Mouse (Mus musculus): ENCODE data around the gene Myo5a. TPM values are rescaled to one million over a fixed set of nuclear protein-coding genes. Genes with fewer than 3 reads are reported as not detected.
"Not testable (repeated sequence)": the region's sequence is repeated elsewhere in the genome, so short reads cannot be mapped to it uniquely, and the experiment has no call there.

Myo5a gene
- polyA plus RNA-seq, 1 experiment from 2014 or later, result 1.5 TPM

GRCm38 (mm10) chr9:75236416-75237308, 165.8 kb downstream of the Myo5a start:
- no peaks in the 10 kb centered on the region for H3K4me1 ChIP-seq (replicated peaks)
- peak overlapping the region; percentile 31; the same call in 1 of the 2 replicates for H3K27ac ChIP-seq (replicated peaks)
- H3K9ac ChIP-seq, result no peak overlapping the region
- no peak overlapping the region for H3K4me2 ChIP-seq
- H3K27me3 ChIP-seq, result peaks cover 26% of the 10 kb centered on the region
- no peaks in the 10 kb centered on the region for H3K36me3 ChIP-seq (replicated peaks)
- H3K4me3 ChIP-seq (replicated peaks), result no peak overlapping the region
- peak; percentile 80 for ATAC-seq (ENCODE audit: insufficient read depth)
- WGBS (ENCODE audit: insufficient replicate concordance), result 62% methylated on average over 12 of the region's 12 CpGs
- H3K9me3 ChIP-seq (replicated peaks), result no peaks in the 10 kb centered on the region

GRCm38 (mm10) chr9:75238179-75238578, 167.4 kb downstream of the Myo5a start:
- no peak overlapping the region for H3K4me2 ChIP-seq
- H3K4me1 ChIP-seq (replicated peaks), result no peaks in the 10 kb centered on the region
- H3K36me3 ChIP-seq (replicated peaks), result no peaks in the 10 kb centered on the region
- WGBS (ENCODE audit: insufficient replicate concordance), result 62% methylated on average over 3 of the region's 3 CpGs
- no peak overlapping the region for H3K9ac ChIP-seq
- H3K27ac ChIP-seq (replicated peaks), result no peak overlapping the region
- H3K4me3 ChIP-seq (replicated peaks), result no peak overlapping the region
- no peak for ATAC-seq (ENCODE audit: insufficient read depth)
- H3K27me3 ChIP-seq, result peaks cover 12% of the 10 kb centered on the region
- H3K9me3 ChIP-seq (replicated peaks), result no peaks in the 10 kb centered on the region

DNA sequence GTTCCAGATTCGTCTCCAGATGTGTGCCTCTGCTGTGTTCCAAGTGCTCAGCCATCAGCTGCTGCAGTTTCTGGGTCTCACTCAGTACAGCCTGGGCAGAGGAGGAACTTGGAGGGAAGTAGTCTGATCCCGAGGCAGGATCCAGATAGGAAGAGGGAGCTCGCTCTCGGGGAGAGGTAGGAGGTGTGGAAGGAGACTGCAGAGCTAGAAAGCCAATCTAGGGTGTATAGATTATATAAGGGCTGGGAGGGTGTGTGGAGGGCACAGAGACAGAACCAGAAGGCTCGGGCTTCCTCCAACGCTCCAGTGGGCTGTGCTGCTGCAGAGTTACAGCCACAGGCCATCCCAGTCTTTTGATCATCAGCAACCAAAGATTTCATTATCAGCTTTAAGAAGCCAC, 172.2 kb downstream of the Myo5a start:
- Histone ChIP-seq H3K4me3 (replicated peaks) (no peak overlapping the region), H3K4me2 (no peak overlapping the region), H3K9me3 (replicated peaks) (no peaks in the 10 kb centered on the region), H3K9ac (no peak overlapping the region), H3K27me3 (no peaks in the 10 kb centered on the region), H3K36me3 (replicated peaks) (no peaks in the 10 kb centered on the region), H3K4me1 (replicated peaks) (no peaks in the 10 kb centered on the region), H3K27ac (replicated peaks) (no peak overlapping the region)
- 65% methylated on average over 6 of the region's 6 CpGs for WGBS (ENCODE audit: insufficient replicate concordance)
- no peak for ATAC-seq (ENCODE audit: insufficient read depth)

DNA sequence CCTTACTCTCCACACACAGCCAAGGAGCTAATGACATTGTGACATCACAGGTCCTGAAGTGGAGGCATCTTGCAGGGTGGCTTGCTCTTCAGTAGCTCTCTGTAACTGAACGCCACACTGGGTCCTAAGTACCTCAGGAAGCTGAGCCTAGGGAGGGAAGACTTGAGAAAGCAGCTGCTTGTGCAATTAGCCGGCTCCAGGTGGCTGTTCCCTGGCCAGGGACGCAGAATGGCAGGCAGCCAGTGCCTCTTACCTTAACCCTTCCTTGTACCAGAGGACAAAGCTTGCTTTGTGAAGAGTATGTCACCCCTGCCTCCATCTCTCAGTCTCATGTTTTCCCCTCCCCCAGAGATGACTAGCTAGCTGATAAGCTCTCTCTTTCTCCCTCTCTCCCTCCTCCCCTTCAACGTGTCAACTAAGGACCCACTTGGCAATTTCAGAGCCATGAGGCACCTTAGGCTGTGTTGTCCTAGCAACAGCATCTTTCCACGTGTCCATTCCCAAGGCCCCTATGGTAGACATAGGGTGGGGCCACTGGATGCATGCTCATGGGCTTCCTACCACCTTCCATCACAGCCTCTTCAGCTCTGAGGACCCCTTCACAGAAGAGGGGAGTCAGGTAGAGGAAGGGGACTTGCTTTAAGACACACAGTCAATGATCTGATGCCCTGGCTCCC, 173.1 kb downstream of the Myo5a start:
- no peak overlapping the region for H3K27ac ChIP-seq (replicated peaks)
- H3K36me3 ChIP-seq (replicated peaks), result no peaks in the 10 kb centered on the region
- ATAC-seq (ENCODE audit: insufficient read depth), result no peak
- no peak overlapping the region for H3K9ac ChIP-seq
- no peak overlapping the region for H3K4me3 ChIP-seq (replicated peaks)
- H3K4me1 ChIP-seq (replicated peaks), result no peaks in the 10 kb centered on the region
- 32% methylated on average over 5 of the region's 5 CpGs for WGBS (ENCODE audit: insufficient replicate concordance)
- H3K4me2 ChIP-seq, result no peak overlapping the region
- H3K9me3 ChIP-seq (replicated peaks), result no peaks in the 10 kb centered on the region
- no peaks in the 10 kb centered on the region for H3K27me3 ChIP-seq

DNA sequence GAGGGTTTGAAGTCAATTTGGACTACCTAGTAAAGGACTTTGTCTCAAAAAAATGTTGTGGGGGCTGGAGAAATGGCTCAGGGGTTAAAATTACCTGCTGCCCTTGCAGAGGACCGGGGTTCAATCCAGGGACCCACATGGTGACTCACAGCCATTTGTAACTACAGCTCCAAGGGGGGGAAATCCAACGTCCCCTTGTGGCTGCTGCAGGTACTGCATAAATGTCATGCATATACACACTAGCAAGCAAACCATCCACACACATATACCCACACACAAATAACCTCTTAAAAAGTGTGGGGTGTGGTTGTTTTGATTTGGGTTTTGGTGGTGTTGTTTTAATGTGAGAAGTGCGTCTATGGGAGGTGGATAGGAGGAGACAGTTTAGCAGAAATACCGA, 173.7 kb downstream of the Myo5a start:
- Histone ChIP-seq H3K27me3 (no peaks in the 10 kb centered on the region), H3K4me3 (replicated peaks) (no peak overlapping the region), H3K27ac (replicated peaks) (no peak overlapping the region), H3K4me2 (no peak overlapping the region), H3K4me1 (replicated peaks) (no peaks in the 10 kb centered on the region), H3K9me3 (replicated peaks) (no peaks in the 10 kb centered on the region), H3K9ac (no peak overlapping the region), H3K36me3 (replicated peaks) (no peaks in the 10 kb centered on the region)
- WGBS (ENCODE audit: insufficient replicate concordance), result 49% methylated on average over 4 of the region's 4 CpGs
- ATAC-seq (ENCODE audit: insufficient read depth), result no peak

GRCm38 (mm10) chr9:75246080-75246930, 175.5 kb downstream of the Myo5a start:
- no peak for ATAC-seq (ENCODE audit: insufficient read depth)
- no peak overlapping the region for H3K9ac ChIP-seq
- no peaks in the 10 kb centered on the region for H3K36me3 ChIP-seq (replicated peaks)
- H3K4me3 ChIP-seq (replicated peaks), result no peak overlapping the region
- no peaks in the 10 kb centered on the region for H3K27me3 ChIP-seq
- H3K9me3 ChIP-seq (replicated peaks), result no peaks in the 10 kb centered on the region
- no peak overlapping the region for H3K27ac ChIP-seq (replicated peaks)
- 48% methylated on average over 13 of the region's 13 CpGs for WGBS (ENCODE audit: insufficient replicate concordance)
- no peak overlapping the region for H3K4me2 ChIP-seq
- H3K4me1 ChIP-seq (replicated peaks), result no peaks in the 10 kb centered on the region

DNA sequence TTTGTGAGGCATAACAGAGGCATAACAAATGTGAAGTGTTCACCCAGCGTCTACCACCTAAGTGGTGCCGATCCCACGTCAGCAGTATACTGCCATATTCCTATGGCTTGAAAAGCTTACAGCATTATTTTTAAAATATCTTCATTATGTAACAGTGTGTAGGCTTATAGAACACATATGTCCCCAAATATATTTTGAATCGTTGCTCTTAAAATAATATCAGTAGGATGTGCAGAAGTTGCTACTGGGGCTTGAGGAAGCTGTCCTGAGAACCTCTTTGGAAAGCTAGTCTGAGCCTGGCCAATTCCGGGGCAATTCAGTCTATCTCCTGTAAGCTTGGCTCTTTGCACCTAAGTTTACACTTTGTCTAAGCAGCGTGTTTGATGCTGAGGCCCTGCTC, 177.1 kb downstream of the Myo5a start:
- Histone ChIP-seq H3K27ac (replicated peaks) (no peak overlapping the region), H3K4me3 (replicated peaks) (no peak overlapping the region), H3K4me1 (replicated peaks) (no peaks in the 10 kb centered on the region), H3K9me3 (replicated peaks) (no peaks in the 10 kb centered on the region), H3K9ac (no peak overlapping the region), H3K27me3 (no peaks in the 10 kb centered on the region), H3K4me2 (no peak overlapping the region), H3K36me3 (replicated peaks) (no peaks in the 10 kb centered on the region)
- 71% methylated on average over 6 of the region's 6 CpGs for WGBS (ENCODE audit: insufficient replicate concordance)
- no peak for ATAC-seq (ENCODE audit: insufficient read depth)

DNA sequence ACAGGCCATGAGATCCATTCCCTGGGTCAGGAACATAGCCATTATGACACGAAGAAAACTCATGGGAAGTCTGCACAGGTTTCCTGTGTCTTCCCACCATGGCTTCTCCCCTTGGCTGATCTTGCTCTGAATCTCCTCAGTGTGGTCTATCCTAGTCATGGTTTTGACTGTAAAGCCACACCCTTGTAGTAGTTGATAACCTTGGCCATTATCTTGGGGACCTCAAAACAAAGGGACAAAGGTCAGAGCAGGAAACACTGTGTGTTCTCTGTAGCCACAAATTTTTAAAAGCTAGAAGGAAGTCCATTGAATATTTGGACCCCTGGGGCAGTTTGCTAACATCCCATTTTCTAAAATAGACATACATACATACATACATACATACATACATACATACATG, 177.5 kb downstream of the Myo5a start:
- Histone ChIP-seq H3K27ac (replicated peaks) (no peak overlapping the region), H3K4me1 (replicated peaks) (no peaks in the 10 kb centered on the region), H3K4me3 (replicated peaks) (no peak overlapping the region), H3K27me3 (no peaks in the 10 kb centered on the region), H3K9me3 (replicated peaks) (no peaks in the 10 kb centered on the region), H3K36me3 (replicated peaks) (no peaks in the 10 kb centered on the region), H3K4me2 (no peak overlapping the region), H3K9ac (no peak overlapping the region)
- ATAC-seq (ENCODE audit: insufficient read depth), result no peak
- 21% methylated on average over 1 of the region's 1 CpGs for WGBS (ENCODE audit: insufficient replicate concordance)

DNA sequence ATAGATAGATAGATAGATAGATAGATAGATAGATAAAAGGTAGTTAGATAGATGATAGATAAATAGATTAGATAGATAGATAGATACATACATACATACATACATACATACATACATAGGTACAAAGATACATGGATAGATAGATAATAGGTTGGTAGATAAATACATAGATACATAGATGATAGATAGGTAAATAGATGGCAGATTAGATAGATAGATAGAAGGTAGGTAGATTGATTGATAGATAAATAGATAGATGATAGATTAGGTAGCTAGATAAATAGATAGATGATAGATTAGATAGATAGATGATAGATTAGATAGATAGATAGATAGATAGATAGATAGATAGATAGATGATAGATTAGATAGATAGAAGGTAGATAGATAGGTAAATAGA, 178.1 kb downstream of the Myo5a start:
- no peak for ATAC-seq (ENCODE audit: insufficient read depth)
- no peak overlapping the region for H3K27ac ChIP-seq (replicated peaks)

GRCm38 (mm10) chr9:75253158-75253557, 182.3 kb downstream of the Myo5a start:
- ATAC-seq (ENCODE audit: insufficient read depth); H3K9me3 ChIP-seq (replicated peaks); H3K4me3 ChIP-seq (replicated peaks); H3K27ac ChIP-seq (replicated peaks); H3K4me1 ChIP-seq (replicated peaks); H3K4me2 ChIP-seq; H3K9ac ChIP-seq; H3K27me3 ChIP-seq; H3K36me3 ChIP-seq (replicated peaks): not testable (repeated sequence)
- 34% methylated on average over 6 of the region's 6 CpGs for WGBS (ENCODE audit: insufficient replicate concordance)

More for the DNA sequence above, 178.1 kb downstream of the Myo5a start:
- Histone ChIP-seq H3K27me3 (no peaks in the 10 kb centered on the region), H3K4me3 (replicated peaks) (no peak overlapping the region), H3K4me2 (no peak overlapping the region), H3K36me3 (replicated peaks) (no peaks in the 10 kb centered on the region), H3K9ac (no peak overlapping the region), H3K9me3 (replicated peaks) (no peaks in the 10 kb centered on the region), H3K4me1 (replicated peaks) (no peaks in the 10 kb centered on the region)

DNA sequence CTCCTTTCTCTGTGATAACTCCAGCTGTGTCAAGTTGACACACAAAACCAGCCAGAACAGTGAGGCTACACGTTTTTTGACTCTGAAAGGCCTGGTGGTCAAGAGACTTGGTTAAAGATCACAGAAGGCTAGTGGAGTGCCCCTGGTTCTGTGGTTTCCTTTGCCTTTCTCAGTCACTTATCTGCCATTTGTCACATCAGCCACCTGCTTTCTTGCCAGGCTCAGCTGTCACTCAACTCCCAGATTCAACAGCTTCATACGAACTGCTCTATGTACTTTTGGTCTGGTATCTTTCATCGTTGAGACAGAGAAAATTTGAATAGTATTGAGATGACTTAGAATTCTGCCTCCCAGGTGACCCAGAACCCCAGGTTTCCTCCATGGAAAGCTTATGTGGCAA, 183.0 kb downstream of the Myo5a start:
- 15% methylated on average over 3 of the region's 3 CpGs for WGBS (ENCODE audit: insufficient replicate concordance)
- Histone ChIP-seq H3K27me3 (no peaks in the 10 kb centered on the region), H3K9me3 (replicated peaks) (no peaks in the 10 kb centered on the region), H3K36me3 (replicated peaks) (no peaks in the 10 kb centered on the region), H3K9ac (no peak overlapping the region), H3K4me1 (replicated peaks) (no peaks in the 10 kb centered on the region), H3K27ac (replicated peaks) (no peak overlapping the region), H3K4me2 (no peak overlapping the region), H3K4me3 (replicated peaks) (no peak overlapping the region)
- ATAC-seq (ENCODE audit: insufficient read depth), result no peak

Data from liver, embryonic 15.5 days (tissue).